Mouse (Mus musculus) neural tube, embryonic 15.5 days (tissue): ENCODE results near the gene Dpf1. TPM values are rescaled to one million over a fixed set of nuclear protein-coding genes. Genes with fewer than 3 reads are reported as not detected.

Source experiments
- ATAC-seq: fragments of 200-750 bp; cut with Nextera tagmentation; 2 replicates; pipeline ENCODE4 v1.8.0; 2017; ENCODE audit warnings: mild to moderate bottlenecking, moderate TSS enrichment, moderate library complexity; ENCODE audit not compliant: low FRiP score
- H3K27ac ChIP-seq: fragments of 300-500 bp; sonication (generic); replicated peaks from 2 replicates; pipeline ENCODE4 v1.5.1; 2015; ENCODE audit warnings: mild to moderate bottlenecking, inconsistent platforms
- H3K27me3 ChIP-seq: fragments of 300-500 bp; sonication (generic); replicated peaks from 2 replicates; pipeline ENCODE4 v1.6.1; 2015; ENCODE audit warnings: inconsistent platforms
- H3K36me3 ChIP-seq: fragments of 300-500 bp; sonication (generic); 2 replicates; pipeline ENCODE4 v1.6.1; 2015; ENCODE audit warnings: inconsistent platforms
- H3K4me1 ChIP-seq: fragments of 300-500 bp; sonication (generic); 2 replicates; pipeline ENCODE4 v1.6.1; 2015; ENCODE audit warnings: inconsistent platforms
- H3K4me2 ChIP-seq: fragments of 300-500 bp; sonication (generic); 2 replicates; pipeline ENCODE4 v1.6.1; 2015; ENCODE audit warnings: inconsistent platforms, mild to moderate bottlenecking, moderate library complexity
- H3K4me3 ChIP-seq: fragments of 300-500 bp; sonication (generic); replicated peaks from 2 replicates; pipeline ENCODE4 v1.5.1; 2015; ENCODE audit warnings: mild to moderate bottlenecking, inconsistent platforms
- H3K9ac ChIP-seq: fragments of 300-500 bp; sonication (generic); replicated peaks from 2 replicates; pipeline ENCODE4 v1.6.1; 2015; ENCODE audit warnings: mild to moderate bottlenecking, inconsistent platforms
- H3K9me3 ChIP-seq: fragments of 300-500 bp; sonication (generic); replicated peaks from 2 replicates; pipeline ENCODE4 v1.6.1; 2016; ENCODE audit warnings: inconsistent platforms
- WGBS: fragments of 180-500 bp; shearing (Covaris S2); methylation state at CpG from one replicate; pipeline ENCODE4 v1.1.7; 2015; ENCODE audit warnings: mixed read lengths; 5-methylcytosine and 5-hydroxymethylcytosine counted together
- polyA plus RNA-seq: library from polyadenylated mRNA; unstranded; fragments of >200 nt; fragmentation: Nextera tagmentation; extraction: Ambion mirVana; gene quantifications from 2 replicates; pipeline ENCODE4 v1.2.1, GENCODE M21; 2015

Gene Dpf1
- polyA plus RNA-seq, 1 experiment from 2014 or later: 198 TPM

DNA sequence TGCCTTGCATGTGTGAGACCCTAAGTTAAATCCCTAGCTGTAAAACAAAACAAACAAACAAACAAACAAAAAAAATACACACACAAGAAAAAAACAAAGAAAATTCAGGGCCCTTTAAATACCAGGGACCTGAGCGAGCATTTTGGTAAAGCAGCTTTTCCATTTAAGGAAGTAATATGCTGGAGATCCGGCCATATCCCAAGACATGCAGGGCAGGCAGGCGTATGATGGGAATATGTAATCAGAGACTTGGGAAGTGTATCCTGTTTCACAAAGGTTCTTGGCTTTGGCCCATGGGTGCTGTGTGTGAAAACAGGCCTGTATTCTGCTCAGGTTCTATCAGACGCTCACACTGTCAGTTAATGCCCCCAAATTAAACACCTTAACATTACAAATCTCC lies 26.2 kb upstream of the Dpf1 start:
- H3K27ac ChIP-seq: no peak overlapping the region
- no peak overlapping the region for H3K4me2 ChIP-seq
- no peaks in the 10 kb centered on the region for H3K9me3 ChIP-seq
- H3K9ac ChIP-seq: no peak overlapping the region
- ATAC-seq: no peak
- 87% methylated on average over 4 of the region's 4 CpGs for WGBS
- peaks cover 20% of the 10 kb centered on the region for H3K4me1 ChIP-seq
- H3K36me3 ChIP-seq: no peaks in the 10 kb centered on the region
- no peak overlapping the region for H3K4me3 ChIP-seq
- peaks cover 24% of the 10 kb centered on the region for H3K27me3 ChIP-seq

DNA sequence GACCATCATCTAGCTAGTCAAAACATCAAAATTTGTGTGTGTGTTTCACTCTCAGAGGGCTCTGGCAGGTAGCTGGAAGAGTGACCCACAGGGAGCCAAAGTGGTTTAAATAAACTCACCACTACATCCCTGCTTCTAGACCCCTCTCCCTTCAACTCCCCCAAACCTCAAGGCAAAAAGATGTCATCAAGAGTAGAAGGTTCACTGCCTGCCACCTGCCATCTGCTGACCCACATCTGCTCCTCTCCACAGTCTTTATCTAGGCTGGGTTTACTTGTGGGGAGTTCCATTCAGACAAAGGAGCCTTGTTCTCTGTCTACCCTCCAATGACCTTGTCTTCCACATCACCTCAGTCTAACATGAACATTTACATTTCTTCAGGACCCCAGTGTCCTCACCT lies 24.5 kb upstream of the Dpf1 start:
- H3K27me3 ChIP-seq: peaks cover 32% of the 10 kb centered on the region
- no peak overlapping the region for H3K27ac ChIP-seq
- peaks cover 20% of the 10 kb centered on the region for H3K4me1 ChIP-seq
- no peaks in the 10 kb centered on the region for H3K9me3 ChIP-seq
- ATAC-seq: no peak
- H3K4me3 ChIP-seq: no peak overlapping the region
- no peak overlapping the region for H3K9ac ChIP-seq
- H3K4me2 ChIP-seq: no peak overlapping the region
- no peaks in the 10 kb centered on the region for H3K36me3 ChIP-seq

DNA sequence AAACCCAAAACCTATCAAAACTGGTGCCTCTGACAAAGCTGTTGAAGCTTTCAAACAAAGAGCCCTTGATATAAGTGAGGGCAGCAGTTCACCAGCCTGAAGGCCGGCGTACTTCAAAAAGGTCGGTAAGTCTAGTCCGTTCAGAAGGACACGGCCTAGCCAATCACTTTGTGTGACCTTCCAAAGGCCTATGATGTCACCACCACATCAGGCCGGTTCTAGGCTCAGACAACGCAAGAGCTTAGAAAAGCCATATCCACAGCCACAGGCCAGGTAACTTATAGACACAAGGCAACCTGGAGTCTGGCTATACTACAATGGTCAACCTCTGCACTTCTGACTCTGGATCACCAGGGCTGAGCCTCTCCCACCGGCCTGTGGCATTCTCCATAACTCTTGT lies 23.8 kb upstream of the Dpf1 start:
- H3K9ac ChIP-seq: no peak overlapping the region
- peaks cover 32% of the 10 kb centered on the region for H3K27me3 ChIP-seq
- no peak overlapping the region for H3K4me3 ChIP-seq
- no peaks in the 10 kb centered on the region for H3K36me3 ChIP-seq
- no peaks in the 10 kb centered on the region for H3K9me3 ChIP-seq
- no peak for ATAC-seq
- H3K4me2 ChIP-seq: peak overlapping the region; percentile 96; the same call in 1 of the 2 replicates
- H3K27ac ChIP-seq: no peak overlapping the region
- H3K4me1 ChIP-seq: peaks cover 20% of the 10 kb centered on the region
- 91% methylated on average over 8 of the region's 8 CpGs for WGBS

DNA sequence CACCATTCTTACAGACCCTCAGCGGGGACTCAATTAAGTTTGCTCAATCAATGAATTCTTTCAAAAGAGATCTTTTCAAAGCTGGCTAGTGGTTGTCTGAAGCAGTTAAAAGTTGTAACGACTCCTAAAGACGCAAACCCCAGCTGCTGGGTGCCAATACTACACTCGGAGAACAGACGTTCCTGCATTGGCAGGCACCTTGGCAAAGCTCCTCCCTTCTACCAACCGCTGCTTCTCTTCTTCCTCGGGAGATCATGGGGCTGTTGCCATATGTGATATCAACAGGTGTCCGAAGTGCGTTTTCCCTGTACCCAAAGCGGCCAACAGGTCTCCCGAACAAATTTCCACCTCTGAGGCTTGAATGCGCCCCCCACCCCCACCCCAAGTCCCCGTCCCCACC lies 22.9 kb upstream of the Dpf1 start:
- no peaks in the 10 kb centered on the region for H3K36me3 ChIP-seq
- H3K27me3 ChIP-seq: peaks cover 36% of the 10 kb centered on the region
- WGBS: 8% methylated on average over 13 of the region's 13 CpGs
- peak overlapping the region; percentile 57; the same call in 1 of the 2 replicates for H3K9ac ChIP-seq
- H3K4me1 ChIP-seq: peaks cover 20% of the 10 kb centered on the region
- ATAC-seq: peak; percentile 4; the same call in 1 of the 2 replicates
- H3K4me2 ChIP-seq: peak overlapping the region; percentile 96
- peak overlapping the region; percentile 58 for H3K4me3 ChIP-seq
- H3K27ac ChIP-seq: no peak overlapping the region
- H3K9me3 ChIP-seq: no peaks in the 10 kb centered on the region

DNA sequence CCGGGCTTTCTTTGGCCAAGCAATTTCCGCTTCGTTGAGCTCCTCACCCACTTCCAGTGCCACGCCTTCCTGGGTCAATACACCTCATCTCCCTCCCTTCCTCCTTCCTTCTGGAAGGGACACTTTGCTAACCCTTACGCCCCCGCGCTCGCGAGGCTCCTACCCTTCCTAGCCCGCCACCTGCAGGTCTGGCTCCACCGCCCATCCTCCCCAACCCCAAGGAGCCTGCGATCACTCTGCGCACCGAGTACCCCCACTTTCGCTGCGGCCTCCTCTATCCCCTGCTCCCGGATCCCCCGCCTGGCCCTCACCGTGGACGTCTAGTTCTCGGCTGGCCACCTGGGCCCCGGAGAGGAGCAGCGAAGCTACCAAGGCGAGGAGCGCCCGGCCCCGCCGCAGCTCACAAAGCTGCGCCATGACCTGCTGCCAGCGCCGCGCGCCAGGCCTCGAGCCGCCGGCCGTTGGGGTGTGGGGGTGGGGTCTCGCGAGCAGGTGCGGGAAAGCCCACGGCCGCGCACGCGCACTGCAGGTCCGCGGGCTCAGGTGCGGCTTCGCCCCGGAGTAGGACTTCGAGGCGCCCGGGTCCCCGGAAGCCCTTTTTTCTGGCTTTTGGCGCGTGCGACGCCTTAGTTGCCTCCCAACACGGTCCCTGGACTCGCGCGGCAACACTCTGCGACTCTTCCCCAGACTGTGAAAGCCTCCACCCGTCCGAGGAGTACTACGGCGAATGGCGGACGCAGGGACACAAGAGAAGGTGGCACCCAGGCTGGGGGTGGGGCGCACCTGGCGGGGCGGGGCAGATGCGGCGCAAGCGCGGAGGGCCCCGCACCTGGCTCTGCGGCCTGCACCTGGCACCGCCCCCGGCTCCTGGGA lies 22.3 kb upstream of the Dpf1 start, which contains the start of gene Spint2:
TSS of gene Spint2 (minus strand) at position 712 of the 873 bp plus-strand sequence.
- Histone ChIP-seq H3K36me3 (no peaks in the 10 kb centered on the region), H3K9ac (peak within 1 kb of the TSS; percentile 57), H3K4me1 (peaks cover 20% of the 10 kb centered on the region), H3K9me3 (no peaks in the 10 kb centered on the region), H3K27ac (no peak within 1 kb of the TSS), H3K4me2 (peak within 1 kb of the TSS; percentile 96), H3K4me3 (peak within 1 kb of the TSS; percentile 58), H3K27me3 (peaks cover 36% of the 10 kb centered on the region)
- WGBS: under 1% methylated on average over 80 of the region's 80 CpGs
- ATAC-seq: peak; percentile 88

DNA sequence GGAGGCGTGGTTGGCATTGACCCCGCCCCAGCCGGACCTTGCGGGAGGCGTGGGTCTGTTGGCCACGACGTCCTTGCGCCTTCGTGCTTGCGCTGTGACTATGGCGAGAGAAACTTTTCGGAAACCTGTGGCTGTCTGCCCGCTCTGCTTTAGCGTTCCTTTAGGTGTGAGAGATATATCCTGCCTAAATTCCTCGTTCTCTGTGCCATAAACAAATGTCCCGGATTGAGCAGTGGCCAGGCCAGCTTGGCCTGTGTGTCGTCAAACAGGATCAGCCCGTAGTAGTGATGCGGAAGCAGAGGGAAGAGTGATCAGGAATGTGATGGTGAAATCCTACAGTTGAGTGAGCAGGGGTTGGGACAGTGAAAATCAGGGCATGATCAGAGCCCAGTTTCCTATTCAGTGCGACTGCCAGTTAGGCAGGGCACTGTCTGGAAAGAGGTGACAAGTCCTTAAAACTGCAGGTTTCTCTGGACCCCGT lies 21.6 kb upstream of the Dpf1 start:
- Histone ChIP-seq H3K27ac (no peak overlapping the region), H3K9ac (peak overlapping the region; percentile 57; the same call in 1 of the 2 replicates), H3K4me2 (peak overlapping the region; percentile 96), H3K27me3 (peaks cover 38% of the 10 kb centered on the region), H3K4me3 (peak overlapping the region; percentile 58), H3K9me3 (no peaks in the 10 kb centered on the region), H3K4me1 (peaks cover 20% of the 10 kb centered on the region), H3K36me3 (no peaks in the 10 kb centered on the region)
- 11% methylated on average over 21 of the region's 21 CpGs for WGBS
- peak; percentile 10; the same call in 1 of the 2 replicates for ATAC-seq

DNA sequence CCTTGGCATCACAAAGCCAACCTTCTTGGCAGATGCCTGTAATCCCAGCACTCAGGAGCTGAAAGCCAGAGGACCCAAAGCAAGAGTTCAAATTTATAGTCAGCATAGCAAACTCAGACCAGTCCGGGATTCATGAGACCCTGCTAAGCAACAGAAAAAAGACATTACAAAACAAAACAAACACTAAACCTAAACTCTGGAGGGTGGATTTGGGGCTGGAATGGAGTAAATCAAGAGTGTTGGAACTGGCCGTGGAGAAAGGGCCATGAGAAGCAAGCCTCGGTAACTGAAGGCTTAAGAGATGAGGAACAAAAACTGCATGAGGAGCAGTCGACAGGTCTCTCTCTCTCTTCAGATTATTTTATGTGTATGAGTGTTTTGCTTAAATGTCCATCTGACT lies 19.9 kb upstream of the Dpf1 start:
- Histone ChIP-seq H3K27me3 (peaks cover 49% of the 10 kb centered on the region), H3K27ac (no peak overlapping the region), H3K4me2 (no peak overlapping the region), H3K4me3 (no peak overlapping the region), H3K9me3 (no peaks in the 10 kb centered on the region), H3K9ac (no peak overlapping the region), H3K4me1 (peaks cover 23% of the 10 kb centered on the region), H3K36me3 (no peaks in the 10 kb centered on the region)
- 82% methylated on average over 4 of the region's 4 CpGs for WGBS
- no peak for ATAC-seq

DNA sequence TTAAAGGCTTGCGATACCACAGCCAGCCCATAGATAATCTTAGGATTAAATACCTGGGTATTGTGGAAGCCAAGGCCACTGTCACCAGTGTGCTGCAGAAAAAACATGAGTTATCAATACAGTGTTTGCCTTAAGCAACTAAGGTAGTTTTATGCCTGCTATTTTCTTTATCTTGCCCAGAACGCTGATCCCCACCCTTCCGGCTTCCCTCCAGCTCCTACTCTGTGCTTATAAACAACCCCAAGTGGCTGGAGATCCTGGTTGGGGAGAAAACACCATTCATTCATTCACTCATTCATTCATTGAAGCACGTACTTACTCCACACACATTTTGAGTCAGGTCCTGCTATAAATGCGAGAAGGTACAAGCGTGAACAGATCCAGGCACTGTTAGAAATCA lies 19.2 kb upstream of the Dpf1 start:
- Histone ChIP-seq H3K27ac (no peak overlapping the region), H3K9me3 (no peaks in the 10 kb centered on the region), H3K27me3 (peaks cover 49% of the 10 kb centered on the region), H3K4me1 (peaks cover 29% of the 10 kb centered on the region), H3K9ac (no peak overlapping the region), H3K4me2 (no peak overlapping the region), H3K36me3 (no peaks in the 10 kb centered on the region), H3K4me3 (no peak overlapping the region)
- 93% methylated on average over 6 of the region's 6 CpGs for WGBS
- ATAC-seq: no peak

DNA sequence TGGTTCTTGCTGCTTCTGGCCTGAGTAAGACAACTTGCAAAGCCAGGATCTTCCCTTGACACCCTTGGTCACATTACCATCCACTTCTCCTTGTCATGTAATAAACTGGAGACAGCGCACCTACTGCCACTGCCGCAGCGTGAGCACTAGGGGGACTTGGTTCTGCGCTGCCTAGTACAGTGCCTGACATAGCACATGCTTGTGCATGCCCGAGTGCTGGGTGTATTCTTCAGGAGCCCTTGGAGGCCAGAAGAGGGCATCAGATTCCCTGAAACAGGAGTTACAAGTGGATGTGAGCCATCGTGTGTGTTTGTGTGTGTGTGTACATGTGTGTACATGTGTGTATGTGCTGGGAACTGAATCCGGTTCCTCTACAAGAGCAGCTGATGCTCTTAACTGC lies 16.3 kb upstream of the Dpf1 start:
- Histone ChIP-seq H3K4me1 (peaks cover 35% of the 10 kb centered on the region), H3K4me2 (no peak overlapping the region), H3K27ac (no peak overlapping the region), H3K27me3 (peaks cover 25% of the 10 kb centered on the region), H3K36me3 (no peaks in the 10 kb centered on the region), H3K9ac (no peak overlapping the region), H3K4me3 (no peak overlapping the region), H3K9me3 (no peaks in the 10 kb centered on the region)
- no peak for ATAC-seq
- WGBS: 85% methylated on average over 7 of the region's 7 CpGs

DNA sequence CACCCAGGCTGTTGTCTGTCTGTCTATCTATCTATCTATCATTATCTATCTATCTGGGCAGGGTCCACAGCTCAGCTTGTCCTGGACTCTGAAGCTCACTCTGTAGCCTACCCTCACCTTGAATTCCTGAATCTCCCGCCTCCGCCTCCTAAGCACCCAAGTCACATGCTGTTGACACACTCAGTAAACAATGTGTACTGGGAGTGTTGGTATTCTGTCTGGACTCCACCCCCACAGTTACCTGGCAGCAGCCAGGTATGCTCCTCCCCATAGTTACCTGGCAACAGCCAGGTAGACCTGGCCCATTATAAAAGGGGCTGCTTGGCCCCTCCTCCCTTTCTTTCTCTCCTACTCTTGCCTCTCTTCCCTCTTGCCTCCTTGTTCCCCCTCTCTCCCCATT lies 15.7 kb upstream of the Dpf1 start:
- Histone ChIP-seq H3K9ac (no peak overlapping the region), H3K9me3 (no peaks in the 10 kb centered on the region), H3K4me2 (no peak overlapping the region), H3K4me1 (peaks cover 41% of the 10 kb centered on the region), H3K4me3 (no peak overlapping the region), H3K27ac (no peak overlapping the region), H3K27me3 (peaks cover 21% of the 10 kb centered on the region), H3K36me3 (no peaks in the 10 kb centered on the region)
- ATAC-seq: no peak
- 95% methylated on average over 2 of the region's 2 CpGs for WGBS

DNA sequence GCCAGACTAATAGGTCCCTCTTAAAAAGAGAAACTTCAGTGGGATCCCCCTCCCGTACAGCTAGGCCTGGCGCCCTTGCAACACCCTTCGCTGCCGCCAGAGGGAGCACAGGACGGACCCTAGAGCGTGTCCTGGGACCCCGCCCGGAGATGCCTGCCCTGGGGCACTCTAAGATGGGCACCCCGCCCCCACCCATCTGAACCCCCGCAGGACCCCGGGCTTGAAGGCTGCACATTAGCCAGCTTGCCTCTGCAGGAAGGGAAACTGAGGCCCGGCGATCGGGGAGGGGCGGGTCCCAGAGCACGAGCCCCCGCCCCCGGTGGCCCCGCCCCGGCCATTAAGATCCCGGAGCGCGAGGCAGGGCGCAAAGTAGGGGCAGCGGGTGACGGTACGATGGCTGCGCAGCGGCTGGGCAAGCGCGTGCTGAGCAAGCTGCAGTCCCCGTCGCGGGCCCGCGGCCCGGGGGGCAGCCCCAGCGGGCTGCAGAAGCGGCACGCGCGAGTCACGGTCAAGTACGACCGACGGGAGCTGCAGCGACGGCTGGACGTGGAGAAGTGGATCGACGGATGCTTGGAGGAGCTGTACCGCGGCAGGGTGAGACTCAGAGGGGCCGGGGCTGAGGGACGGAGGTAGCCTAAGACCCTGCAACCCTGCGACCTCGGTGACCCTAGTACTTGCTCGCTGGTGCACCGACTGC lies 14.7 kb upstream of the Dpf1 start, which contains the start of gene Ppp1r14a:
TSS of gene Ppp1r14a (plus strand) at position 367 of the 697 bp plus-strand sequence.
- Histone ChIP-seq H3K9ac (peak within 1 kb of the TSS; percentile 52), H3K27me3 (peaks cover 18% of the 10 kb centered on the region), H3K4me3 (peak within 1 kb of the TSS; percentile 51), H3K27ac (no peak within 1 kb of the TSS), H3K4me2 (peak within 1 kb of the TSS; percentile 96), H3K9me3 (no peaks in the 10 kb centered on the region), H3K36me3 (no peaks in the 10 kb centered on the region), H3K4me1 (peaks cover 46% of the 10 kb centered on the region)
- 0 out of 2 replicates have a peak, but pooled peaks have one; percentile 34 for ATAC-seq
- under 1% methylated on average over 59 of the region's 59 CpGs for WGBS
